Mouse (Mus musculus) neutrophil, adult 5-6 weeks (primary cell): Measurements from ENCODE around the gene Ttc21a. TPM values are rescaled to one million over a fixed set of nuclear protein-coding genes. Genes with fewer than 3 reads are reported as not detected.
A peak's percentile ranks its signal among the peaks of the same experiment; 100 is the strongest.

Experiments used
- ATAC-seq: fragments of 151-379, 151-347 bp; 2 replicates; pipeline ENCODE4 v1.8.0; 2017; ENCODE audit warnings: mild to moderate bottlenecking, moderate TSS enrichment; ENCODE audit not compliant: insufficient number of reproducible peaks, poor library complexity, low FRiP score, severe bottlenecking; ENCODE audit errors: extremely low read depth
- total RNA-seq: library from RNA; stranded (forward); fragments of 200-1000 nt; gene quantifications from 2 replicates; pipeline ENCODE4 v1.2.3, GENCODE M21; 2017

Ttc21a gene
- total RNA-seq, 1 experiment from 2014 or later, result 0.35 TPM

GRCm38 (mm10) chr9:119984536-119985011, 47.2 kb downstream of the Ttc21a start, which contains the start of gene Csrnp1:
TSS of gene Csrnp1 (minus strand) at chr9:119984658.
- ATAC-seq, result no peak

GRCm38 (mm10) chr9:119985881-119986574, 48.6 kb downstream of the Ttc21a start:
- ATAC-seq, result no peak

- peak; percentile 88 for ATAC-seq
Observed at GRCm38 (mm10) chr9:119988304-119988703, 50.9 kb downstream of the Ttc21a start.

- no peak for ATAC-seq
Observed at GRCm38 (mm10) chr9:119991310-119991709, 53.9 kb downstream of the Ttc21a start.

GRCm38 (mm10) chr9:119993092-119993844, 55.9 kb downstream of the Ttc21a start:
- ATAC-seq, result no peak

- no peak for ATAC-seq
Observed at GRCm38 (mm10) chr9:119994207-119994606, 56.8 kb downstream of the Ttc21a start.

GRCm38 (mm10) chr9:119996080-119996479, 58.7 kb downstream of the Ttc21a start:
- no peak for ATAC-seq

GRCm38 (mm10) chr9:119998776-119999175, 61.4 kb downstream of the Ttc21a start:
- no peak for ATAC-seq

- ATAC-seq, result no peak
Observed at GRCm38 (mm10) chr9:119999636-120000035, 62.2 kb downstream of the Ttc21a start.

- ATAC-seq, result no peak
Observed at GRCm38 (mm10) chr9:120000761-120001160, 63.4 kb downstream of the Ttc21a start.

GRCm38 (mm10) chr9:120001945-120002725, 64.7 kb downstream of the Ttc21a start:
- peak; percentile 81 for ATAC-seq

- no peak for ATAC-seq
Observed at GRCm38 (mm10) chr9:120002893-120003292, 65.5 kb downstream of the Ttc21a start.

GRCm38 (mm10) chr9:120005936-120006335, 68.5 kb downstream of the Ttc21a start:
- no peak for ATAC-seq

GRCm38 (mm10) chr9:120007833-120008232, 70.4 kb downstream of the Ttc21a start:
- no peak for ATAC-seq

- ATAC-seq, result no peak
Observed at GRCm38 (mm10) chr9:120009226-120009841, 71.9 kb downstream of the Ttc21a start.

GRCm38 (mm10) chr9:120009871-120010270, 72.5 kb downstream of the Ttc21a start:
- ATAC-seq, result no peak

- ATAC-seq, result peak; percentile 94
Observed at GRCm38 (mm10) chr9:120010781-120011511, 73.5 kb downstream of the Ttc21a start.

- ATAC-seq, result peak; percentile 69; the same call in 1 of the 2 replicates
Observed at GRCm38 (mm10) chr9:120011533-120011932, 74.1 kb downstream of the Ttc21a start.
